Mouse (Mus musculus) frontal cortex, adult 2 months (tissue): Measurements from ENCODE around the gene Rtl10. TPM values are rescaled to one million over a fixed set of nuclear protein-coding genes. Genes with fewer than 3 reads are reported as not detected.

Experiments used
- DNase-seq, 2 experiments: peaks; one replicate each; pipeline ENCODE4 v3.0.0; 2022; ENCODE audit warnings: low spot score in 1 of 2; ENCODE audit errors: extremely low spot score in 1 of 2
- polyA plus RNA-seq: library from polyadenylated mRNA; depleted of rRNA; stranded (reverse); fragments of >200 nt; gene quantifications from 2 replicates; pipeline ENCODE4 v1.2.3, GENCODE M21; 2012; rRNA removed

Rtl10 gene
- 4.2 and 4.6 TPM in 2 replicates for polyA plus RNA-seq

DNA sequence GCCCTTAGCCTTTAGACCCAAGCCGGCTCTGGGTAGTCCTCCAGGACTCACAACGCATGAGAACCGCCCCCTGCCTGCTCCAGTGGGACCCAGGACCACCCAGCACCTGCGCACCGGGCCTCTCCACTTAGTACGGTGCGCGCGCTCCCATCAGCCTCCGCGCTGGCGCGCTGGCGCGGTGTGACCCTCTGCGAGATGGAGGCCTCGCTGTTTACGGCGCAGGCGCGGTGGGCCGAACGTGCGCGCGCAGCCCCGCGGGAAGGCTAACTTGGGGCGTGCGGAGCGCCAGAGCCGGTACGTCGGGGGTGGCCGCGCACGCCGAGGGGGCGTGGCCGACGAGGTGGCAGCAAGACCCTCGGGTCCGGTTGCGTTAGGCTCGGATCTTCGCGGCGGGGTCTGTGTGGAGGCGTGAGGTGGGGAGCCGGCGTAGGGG is at the start of gene Rtl10, which contains the start of gene Gnb1l:
Gene Rtl10 (plus strand): TSS at position 344 of the 433 bp plus-strand sequence.
Gene Gnb1l (plus strand): TSS at position 156 of the 433 bp plus-strand sequence.
- DNase-seq, result peak; percentile 79 to 97

DNA sequence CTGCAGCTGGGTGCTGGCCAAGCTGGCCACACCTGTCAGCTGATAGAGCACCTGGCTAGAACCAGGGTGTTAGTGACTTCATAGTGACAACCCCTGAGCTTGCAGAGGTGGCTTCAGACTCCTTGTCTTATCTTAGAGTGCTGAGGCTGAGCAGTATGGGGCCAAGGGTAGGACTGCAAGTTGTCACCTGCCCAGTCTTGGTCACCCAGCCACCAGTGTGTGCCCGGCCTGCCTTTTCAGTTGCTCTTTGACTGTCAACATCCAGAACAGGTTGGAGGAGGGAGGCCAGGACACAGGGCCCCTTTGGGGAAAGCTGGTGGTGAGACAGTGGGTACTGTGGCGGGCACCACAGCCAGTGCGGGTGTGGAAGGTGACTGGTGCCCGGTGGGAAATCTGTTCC is 49.7 kb upstream of the Rtl10 start:
- no peak for DNase-seq

DNA sequence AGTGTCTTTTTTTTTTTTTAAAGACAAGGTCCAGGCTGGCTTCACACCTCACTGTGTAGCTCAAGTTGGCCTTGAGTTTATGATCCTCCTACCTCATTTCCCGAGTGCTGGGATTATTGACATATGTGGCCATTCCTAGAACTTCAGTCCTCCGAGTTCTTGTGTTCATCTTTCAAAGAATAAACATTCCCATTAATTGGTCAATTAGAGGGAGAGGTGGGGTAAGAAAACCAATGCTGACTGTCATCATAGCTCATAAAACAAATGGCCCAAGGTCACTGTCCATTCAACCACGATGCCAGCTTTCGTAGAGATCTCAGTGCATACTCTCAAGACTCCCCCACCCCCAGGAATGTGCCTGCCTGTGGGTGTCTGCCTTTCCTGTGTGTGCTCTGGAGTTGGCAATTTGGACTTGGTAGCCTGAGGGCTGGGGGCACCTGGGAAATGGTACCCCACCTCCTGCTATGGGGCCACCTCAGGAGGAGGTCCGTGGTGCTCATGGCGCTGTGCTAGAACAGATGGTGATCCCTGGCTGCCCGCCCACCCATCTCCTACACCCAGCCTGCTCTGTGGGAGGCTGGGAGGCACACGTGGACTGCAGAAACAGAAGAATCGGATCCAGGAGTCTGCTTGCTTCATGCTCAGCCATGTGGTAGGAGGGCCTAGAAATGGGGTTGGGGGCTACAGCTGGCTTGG is 47.1 kb upstream of the Rtl10 start:
- DNase-seq, result peak; percentile 46 to 81

DNA sequence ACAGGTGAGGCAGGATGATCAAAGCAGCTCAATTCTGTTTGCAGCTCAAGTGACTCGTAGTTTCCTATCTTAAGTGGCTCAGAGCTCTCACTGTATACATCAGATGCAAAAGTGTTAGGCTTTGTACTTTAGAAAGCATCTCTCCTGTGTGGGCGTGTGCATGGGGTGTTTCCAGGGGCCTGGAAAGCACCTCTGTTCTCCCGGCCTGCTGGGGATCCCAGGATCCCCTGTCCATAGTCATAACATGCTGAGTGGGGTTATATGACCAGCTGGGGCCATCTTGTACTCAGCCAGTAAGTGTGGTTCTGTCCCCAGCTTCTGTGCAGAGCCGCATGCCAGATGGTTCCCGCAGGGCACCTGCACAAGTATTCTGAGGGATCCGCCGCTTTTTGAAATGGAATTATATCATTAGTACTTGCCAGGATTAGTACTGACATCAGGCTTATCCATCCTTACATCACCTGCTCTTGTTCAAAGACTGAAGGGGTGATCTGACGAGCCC is 46.3 kb upstream of the Rtl10 start:
- DNase-seq, result peak in 1 of 2 experiments; percentile 54

DNA sequence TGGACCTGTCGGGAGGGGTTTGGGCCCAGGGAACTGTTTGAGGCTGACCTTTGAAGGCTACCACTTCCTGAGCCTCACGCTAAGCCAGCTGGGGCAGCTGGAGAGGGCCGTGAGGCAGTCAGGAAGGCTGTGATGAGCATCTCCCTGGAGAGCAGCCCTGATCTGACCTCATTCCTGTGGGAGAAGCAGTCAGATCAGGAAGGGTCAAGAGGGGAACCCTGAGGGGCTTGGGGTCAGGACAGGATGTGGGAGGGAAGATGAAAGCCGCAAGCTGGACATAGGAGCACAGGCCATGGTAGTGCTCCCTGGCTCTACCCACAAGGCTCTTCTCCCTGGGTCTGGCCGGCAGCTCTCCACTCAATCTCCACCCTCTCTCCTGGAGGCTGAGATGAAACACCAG is 44.9 kb upstream of the Rtl10 start:
- no peak for DNase-seq

DNA sequence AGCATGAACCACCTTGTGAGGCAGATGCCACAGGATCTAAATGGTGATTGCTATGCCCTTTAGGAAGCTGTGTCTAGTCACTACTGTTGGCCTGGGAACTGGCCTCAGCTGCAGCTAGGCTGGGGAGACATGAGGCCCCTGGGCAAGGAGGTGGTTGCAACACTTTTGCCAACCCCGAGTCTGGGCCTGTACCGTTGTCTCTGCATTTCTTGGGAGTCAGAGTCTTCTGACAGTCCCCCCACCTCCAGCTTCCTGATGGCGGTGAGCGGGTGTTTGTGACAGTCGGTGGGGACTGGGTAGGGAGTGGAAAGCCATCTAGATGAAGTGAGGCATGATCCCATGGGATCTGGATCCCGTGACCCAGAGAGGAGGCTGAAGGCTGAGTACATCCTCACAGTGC is 43.3 kb upstream of the Rtl10 start:
- no peak for DNase-seq

DNA sequence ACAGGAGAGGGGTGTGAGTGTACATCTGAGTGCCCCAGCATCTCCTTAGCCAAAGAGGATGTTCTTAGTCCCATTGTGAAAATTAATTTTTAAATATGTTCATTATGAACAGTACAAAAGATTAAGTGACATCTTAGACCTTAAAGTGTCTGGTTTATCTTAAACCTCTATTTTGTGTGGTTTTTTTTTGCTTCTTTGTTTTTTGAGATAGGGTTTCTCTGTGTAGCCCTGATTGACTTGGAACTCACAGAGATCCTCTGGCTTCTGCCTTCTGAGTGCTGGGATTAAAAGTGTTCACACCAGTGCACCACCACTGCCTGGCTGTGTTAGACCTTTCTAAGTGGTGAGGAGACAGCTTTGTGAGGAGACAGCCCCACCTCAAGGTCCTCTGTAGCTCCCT is 40.0 kb upstream of the Rtl10 start:
- no peak for DNase-seq

DNA sequence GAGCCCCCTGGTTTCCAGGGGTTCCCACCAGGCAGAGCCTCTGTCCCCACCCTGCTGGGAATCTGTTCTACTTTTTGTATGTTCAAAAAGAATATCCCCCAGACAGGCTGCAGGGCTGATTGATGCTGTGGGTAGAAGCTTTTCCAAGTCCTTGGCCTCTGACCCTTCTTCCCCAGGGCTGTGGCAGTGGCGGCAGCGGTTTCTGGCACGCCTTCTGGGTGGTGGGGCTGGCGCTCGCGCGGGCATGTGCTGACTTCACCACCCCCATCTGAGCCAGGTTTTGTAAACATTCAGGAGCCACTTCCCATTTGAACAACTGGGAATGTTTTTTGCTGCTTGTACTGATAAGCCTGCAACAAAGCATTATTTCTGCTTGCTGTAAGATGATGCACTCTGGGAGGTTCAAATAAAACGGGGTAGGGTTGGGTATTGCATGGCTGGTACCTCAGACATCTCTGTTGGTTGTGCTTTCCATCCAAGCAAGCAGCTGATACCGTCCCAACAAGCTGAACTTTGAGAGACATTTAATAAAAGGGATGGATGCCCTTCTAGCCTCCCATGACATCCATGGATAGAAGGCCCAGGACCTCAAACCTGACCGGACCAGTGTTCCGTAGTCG is 39.3 kb upstream of the Rtl10 start:
- DNase-seq, result no peak

DNA sequence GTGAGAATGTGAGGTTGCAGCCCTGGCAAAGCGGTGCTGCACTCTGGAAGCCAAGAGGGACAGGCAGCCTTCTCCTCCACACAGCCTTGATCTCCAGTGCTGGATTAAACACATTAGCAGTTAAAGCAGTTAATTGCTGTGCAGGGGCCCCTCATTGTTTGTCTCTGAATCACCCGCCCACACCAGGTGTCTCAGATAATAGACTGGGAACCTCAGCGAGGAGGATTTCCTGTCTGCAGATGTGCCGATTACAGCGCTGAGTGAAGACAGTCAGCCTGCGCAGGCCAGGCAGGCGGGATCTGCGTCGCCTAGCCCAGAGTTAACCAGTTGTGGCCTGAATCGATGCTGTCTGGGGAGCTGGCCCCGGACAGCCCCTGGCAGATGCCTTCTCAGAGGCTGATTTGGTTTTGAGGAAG is 38.7 kb upstream of the Rtl10 start:
- peak in 1 of 2 experiments; percentile 58 for DNase-seq

DNA sequence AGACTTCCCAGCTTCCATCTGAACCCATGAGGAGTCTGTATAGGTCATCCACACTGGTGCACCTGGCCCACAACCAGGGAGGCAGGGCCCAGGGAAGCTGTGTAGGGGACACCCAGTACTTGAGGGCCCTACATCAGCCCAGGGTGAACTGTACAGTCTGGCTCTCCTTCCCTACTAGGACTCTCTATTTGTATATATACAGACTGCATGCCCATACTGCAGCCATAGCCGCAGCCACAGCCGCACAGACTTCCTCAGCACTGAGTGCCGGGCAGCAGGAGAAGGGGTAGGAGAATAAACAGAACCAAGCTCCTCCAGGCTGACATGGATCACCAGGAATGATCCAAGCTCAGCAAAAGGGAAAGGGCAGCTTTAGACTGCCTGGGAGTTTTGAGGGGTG is 37.9 kb upstream of the Rtl10 start:
- no peak for DNase-seq

DNA sequence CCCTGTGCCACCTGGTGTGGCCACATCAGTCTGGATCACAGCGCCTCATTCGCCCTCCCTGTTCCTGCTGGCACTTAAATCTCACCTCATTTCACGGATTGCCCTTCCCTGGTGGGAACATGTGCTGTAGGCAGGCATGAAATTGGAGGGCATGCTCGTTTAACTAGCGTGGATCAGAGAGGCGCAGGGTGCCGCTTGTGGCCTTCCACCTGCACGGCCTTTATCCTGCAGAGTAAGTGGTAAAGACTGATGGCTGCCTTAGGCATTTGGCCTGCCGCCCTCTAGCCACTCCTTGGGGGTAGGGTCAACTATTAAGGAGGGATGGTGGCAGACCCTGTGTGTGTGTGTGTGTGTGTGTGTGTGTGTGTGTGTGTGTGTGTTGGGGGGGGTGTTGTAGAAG is 36.7 kb upstream of the Rtl10 start:
- DNase-seq, result no peak

DNA sequence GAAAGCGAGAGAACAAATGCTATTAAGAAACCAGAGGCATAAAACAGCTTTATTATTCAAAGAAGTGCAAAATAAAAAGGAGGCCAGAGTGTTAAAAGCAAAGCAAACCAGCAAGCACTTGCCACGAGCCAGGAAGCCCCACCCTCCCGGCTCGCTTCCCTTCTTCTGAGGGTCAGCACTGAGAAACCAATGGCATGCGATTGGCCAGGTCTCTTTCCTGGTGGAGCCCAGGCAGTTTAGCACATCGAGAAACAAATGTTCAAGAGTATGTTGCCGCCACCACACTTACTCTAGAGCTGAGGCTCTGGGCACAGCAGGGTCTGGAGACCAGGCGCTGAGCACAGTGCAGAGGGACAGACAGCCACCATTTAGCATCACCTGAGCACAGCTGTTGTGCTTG is 36.1 kb upstream of the Rtl10 start:
- no peak for DNase-seq

DNA sequence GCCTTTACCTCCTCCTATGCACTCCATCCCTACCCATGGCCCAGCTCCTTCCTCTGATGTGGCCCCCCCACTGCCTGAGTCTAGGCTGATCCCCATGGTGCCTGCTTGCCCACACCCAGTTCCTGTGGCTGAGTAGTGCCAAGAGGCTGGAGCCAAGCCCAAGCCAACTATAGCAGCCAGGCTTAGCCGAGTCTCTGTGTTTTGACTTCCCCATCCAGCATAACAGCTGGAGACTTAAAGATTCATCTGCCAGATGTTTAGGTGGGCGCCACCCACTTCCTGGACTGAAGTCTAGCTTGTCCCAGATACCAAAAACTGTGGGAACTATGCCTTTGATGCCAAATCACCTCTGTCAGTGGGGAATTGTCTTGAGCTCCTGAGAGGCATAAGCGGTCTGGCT is 34.4 kb upstream of the Rtl10 start:
- DNase-seq, result peak in 1 of 2 experiments; percentile 47

DNA sequence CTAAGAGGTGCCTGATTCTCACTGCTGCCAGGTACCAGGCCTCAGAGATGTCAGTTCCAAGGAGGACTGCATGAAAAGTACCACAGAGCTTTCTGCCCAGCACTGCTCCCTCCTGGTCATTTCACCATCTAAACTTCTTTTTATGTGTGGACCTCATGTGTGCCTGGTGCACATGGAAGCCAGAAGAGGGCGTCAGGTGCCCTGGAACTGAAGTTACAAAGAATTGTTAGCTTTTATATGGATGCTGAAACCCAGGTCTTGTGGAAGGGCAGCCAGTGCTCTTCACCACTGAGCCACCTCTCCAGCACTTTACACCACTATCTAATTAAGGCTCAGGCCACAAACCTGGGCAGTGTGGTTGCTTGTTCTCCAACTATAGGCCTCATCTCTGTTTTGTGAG is 27.9 kb upstream of the Rtl10 start:
- DNase-seq, result no peak

DNA sequence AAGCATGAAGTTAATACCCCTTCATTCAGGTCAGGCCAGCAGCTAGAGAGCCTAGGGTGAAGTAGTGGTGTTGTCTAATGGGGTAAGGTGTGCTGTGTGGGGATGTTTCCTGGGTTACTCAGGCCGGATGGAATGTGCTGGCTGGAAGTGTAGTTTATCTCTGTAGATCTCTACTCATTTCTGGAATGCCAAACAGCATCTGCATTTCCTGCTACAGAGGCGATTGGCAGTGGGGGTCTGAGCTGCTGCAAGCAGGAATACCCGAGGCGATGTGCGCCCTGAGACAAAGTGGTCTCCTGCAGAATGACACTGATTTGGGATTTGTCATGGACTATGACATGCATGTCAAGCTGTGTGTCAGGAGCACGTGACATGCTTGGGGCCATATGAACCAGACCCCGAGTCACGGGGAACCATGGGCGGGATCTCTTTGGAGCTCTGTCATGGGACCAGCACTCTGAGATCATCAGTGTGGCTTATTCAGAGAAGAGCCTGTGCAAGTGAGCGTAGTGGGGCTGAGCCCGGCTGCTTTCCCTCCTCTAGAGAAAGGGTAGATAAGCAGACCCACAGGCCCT is 27.2 kb upstream of the Rtl10 start:
- no peak for DNase-seq

DNA sequence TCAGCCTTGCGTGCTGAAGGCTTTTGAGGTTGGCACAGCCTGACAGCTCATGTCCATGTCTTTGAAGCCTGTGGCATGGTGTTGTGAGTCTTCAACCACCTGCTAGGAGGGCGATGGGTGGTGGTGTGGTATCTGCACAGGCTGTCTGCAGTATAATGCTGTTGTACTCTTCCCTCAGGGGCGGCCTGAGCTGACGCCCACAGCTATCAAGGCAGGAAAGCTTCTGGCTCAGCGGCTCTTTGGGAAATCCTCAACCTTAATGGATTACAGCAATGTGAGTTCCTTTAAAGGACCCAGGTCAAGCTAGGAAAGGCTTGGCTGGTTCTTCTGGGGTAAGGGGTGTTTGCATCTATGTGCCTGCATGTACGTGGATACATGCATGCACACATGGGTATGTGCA is 26.7 kb upstream of the Rtl10 start:
- no peak for DNase-seq

DNA sequence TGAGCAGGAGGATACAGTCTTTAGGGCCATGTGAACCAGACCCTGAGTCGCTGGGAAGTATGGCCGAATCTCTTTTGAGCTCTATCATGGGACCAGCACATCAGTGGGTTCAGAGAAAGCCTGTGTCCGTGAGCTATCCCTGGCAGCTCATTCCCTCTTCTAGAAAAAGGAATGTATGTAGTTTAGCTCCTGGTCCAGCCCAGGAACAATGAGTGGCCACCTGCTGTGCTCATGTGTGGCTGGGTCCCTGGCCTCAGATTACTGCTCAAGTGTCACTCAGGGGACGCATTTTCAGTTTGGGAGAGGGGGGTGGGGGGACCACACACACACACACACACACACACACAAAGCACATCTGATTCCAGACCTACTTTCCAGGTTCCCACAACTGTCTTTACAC is 26.3 kb upstream of the Rtl10 start:
- DNase-seq, result no peak

DNA sequence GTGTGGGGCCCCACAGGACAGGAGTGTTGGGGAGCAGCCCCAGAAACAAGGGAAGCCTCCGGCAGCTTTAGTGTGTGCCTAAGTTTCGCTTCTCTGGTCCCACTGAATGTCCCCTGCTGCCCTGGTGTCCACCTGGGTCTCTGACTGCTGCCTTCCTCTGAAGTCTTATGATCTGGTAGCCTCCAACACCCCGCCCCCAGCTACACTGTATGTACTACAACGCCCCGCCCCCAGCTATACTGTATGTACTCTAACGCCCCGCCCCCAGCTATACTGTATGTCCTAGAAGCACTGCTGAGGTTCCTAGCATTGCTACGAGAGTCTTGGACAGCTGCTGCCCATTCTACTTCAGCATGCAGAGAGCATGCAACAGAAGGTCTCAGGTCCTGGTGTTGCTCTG is 25.7 kb upstream of the Rtl10 start:
- DNase-seq, result no peak

DNA sequence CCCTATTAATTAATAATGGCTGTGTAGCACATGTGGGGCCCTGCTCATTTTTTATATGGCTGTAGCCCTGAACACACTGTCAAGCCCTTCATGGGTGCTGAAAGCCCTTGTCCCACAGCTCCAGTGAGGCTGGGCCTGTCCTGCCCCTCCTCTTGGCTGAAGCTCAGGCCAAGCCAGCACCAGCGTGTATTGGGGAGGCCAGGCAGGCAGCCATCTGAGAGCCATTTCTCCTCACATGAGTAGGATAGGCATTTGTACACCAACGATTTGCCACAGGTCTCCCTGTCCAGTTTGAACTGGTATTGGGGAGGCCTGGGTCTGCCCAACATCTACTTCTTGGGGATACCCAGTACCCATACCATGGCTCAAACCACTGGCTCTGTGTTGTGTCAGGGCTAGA is 24.7 kb upstream of the Rtl10 start:
- no peak for DNase-seq

DNA sequence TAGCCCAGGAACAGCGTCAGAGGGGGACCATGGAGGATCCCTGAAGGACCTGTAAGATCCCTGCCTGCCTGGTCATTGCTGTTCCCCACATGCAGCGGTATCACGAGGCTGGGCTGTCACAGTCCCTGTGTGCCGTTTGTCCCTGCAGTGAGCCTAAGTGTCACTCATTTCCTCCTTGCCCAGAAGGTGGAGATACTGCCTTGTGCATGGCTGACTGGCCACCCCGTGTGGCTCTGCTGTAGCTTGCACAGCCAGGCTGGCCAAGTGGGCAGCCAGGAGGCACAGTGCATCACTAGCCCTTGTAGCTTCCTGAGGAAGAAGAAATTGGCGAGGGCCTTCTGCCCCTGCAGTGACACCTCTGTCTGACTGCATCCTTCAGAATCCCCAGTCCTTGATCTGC is 20.7 kb upstream of the Rtl10 start:
- peak in 1 of 2 experiments; percentile 3 for DNase-seq

DNA sequence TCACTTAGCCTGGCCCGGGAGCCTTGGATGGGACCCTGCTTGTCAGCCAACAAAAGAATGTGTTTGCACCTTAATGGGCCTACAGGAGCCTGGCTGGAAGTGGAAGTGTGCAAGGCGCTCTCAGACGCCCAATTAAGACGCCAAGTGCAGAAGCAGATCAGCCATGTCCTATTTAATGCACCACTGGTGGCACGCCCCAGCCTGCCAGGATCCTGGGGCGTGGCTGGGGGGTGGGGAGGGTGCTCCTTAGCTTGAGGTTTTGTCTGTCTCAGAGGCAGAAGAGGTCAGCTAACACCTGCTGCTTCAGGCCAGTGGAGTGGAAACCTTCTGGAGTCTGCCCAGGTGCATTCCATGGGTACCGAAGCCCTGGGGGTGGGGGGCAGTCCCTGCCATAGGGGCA is 19.0 kb upstream of the Rtl10 start:
- DNase-seq, result no peak
